Mouse (Mus musculus) urinary bladder, adult 2 months (tissue): ENCODE data around the gene Gna14. TPM values are rescaled to one million over a fixed set of nuclear protein-coding genes. Genes with fewer than 3 reads are reported as not detected.

Experiments
- DNase-seq: peaks from one replicate; pipeline ENCODE4 v3.0.0; 2022; ENCODE audit warnings: low spot score
- polyA plus RNA-seq: library from polyadenylated mRNA; depleted of rRNA; stranded (reverse); fragments of >200 nt; gene quantifications from 2 replicates; pipeline ENCODE4 v1.2.3, GENCODE M21; 2012

Gna14 gene
- polyA plus RNA-seq, 1 experiment = 3.7 TPM

GRCm38 (mm10) chr19:16511081-16511420 lies 75.5 kb downstream of the Gna14 start:
- no peak for DNase-seq

DNA sequence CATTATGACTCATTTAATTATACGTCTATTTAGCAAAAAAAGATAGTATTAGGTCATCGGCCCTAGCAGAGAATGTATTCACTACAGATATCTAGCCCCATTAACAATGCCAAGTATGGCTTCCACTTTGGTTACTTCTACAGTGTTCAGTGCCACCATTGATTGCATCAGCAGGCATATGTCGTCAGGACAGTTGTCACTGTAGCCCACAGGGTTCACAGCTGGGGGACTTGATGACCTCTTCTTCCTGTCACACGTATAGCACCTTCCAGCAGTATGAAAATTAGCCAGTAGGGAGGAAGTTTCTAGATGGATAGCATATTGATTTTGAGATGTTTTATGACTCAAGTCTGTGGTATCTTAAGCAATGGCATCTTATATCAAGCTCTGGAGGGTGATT lies 78.6 kb downstream of the Gna14 start:
- DNase-seq = no peak

DNA sequence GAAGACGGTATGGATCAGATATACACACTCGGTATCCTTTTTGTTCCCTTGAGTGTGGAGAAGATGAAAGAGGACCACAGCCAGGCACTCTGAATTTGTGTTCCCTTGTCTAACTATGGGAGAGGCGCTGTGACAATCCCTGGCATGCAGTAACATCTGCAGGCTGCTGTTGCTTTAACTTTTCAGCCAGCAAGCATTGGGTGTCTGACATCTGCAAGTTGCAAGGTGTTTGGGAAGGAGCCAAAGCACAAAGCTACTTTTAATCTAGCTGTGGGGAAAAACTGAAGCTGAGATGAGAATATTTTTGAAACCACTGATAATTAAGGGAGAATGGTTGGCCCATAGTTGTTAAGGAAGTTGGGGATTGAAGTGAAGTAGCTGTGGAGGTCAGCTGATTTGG lies 83.0 kb downstream of the Gna14 start:
- DNase-seq = no peak

DNA sequence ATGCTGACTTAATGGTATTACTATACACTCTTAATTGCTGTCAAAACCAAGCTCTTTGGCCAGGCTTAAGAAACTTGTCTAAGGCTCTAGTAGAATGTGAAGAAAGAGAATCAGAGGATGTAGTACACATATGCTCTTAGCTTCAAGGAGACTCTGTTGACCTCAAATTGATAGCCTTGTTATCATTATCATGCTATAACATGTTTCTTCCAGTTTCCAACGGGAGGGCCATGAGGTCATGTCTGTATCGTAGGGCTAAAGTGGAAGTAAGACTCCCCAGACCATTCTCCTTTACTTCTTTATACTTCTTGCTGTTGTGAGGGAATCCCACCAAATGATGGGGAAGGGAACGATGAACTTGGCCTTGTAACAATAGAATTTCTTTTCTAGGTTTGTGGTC lies 85.0 kb downstream of the Gna14 start:
- DNase-seq = no peak

DNA sequence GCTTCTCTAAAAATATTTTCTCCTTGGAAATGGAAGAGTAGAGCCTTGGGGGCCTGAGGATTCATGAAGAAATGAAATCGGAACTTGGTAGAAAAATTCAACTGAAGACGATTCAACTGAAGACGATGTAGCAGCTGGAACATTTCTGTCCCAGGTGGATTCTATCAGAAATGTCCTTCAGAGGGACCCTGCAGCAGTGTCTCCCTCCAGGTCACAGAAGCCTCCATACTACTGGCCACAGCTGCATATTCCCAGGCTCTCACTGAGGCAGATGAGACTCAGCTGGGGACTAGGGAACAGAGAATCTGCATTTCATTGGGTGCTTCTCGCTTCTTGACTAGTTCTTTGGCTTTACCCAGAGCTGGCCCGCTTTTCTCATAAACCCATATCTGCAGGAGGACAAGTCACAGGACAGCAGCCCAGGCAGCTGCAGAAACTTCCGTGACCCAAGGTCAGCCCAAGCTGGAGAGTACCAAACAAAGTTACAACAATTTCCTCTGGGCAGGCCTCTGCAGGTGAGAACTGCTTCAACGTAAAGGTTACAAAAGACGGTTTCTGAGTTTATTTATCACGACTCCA lies 90.8 kb downstream of the Gna14 start:
- no peak for DNase-seq

- DNase-seq = no peak
Observed at GRCm38 (mm10) chr19:16527031-16527430, 91.5 kb downstream of the Gna14 start.

- DNase-seq = no peak
Observed at GRCm38 (mm10) chr19:16528225-16528828, 92.8 kb downstream of the Gna14 start.

- DNase-seq = no peak
Observed at GRCm38 (mm10) chr19:16529293-16529920, 93.8 kb downstream of the Gna14 start.

- DNase-seq = no peak
Observed at GRCm38 (mm10) chr19:16529999-16530398, 94.4 kb downstream of the Gna14 start.

- DNase-seq = no peak
Observed at GRCm38 (mm10) chr19:16534311-16534710, 98.7 kb downstream of the Gna14 start.

DNA sequence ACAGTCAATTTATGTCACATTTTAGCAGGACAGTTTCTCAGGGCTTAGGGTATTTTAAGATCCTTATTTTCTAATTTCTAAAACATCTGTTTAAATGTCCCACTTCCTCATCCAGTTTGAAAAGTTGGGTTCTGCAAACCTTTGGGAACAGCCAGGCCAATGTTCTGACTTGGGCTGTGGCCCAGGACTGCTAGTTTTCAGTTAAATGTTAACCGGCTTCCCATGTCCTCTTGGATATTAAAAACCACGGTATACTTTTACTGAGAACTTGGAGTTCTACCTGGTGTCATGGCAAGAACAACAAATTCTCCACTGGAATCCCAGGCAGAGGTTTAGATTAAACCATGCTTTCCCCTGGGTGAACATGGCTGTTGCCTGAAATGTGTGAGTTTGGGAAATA lies 102.9 kb downstream of the Gna14 start:
- DNase-seq = no peak

DNA sequence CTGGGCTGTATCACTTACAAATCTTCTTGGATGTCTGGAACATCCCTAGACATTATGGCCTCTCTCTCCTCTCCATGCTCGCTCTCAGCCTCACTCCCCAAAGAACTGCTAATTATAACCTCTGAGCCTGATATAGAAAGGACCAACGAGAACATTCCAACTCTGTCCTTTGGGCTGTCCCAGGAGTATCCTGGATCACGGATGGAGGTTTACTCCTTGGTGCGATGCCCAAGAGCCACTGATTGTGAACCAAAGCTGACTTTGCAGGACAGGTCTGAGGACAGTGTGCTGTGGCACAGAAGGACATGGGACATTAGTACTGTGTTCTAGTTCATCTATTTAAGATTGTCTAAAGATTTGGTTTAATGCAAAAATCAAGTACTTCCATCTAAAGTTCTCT lies 108.1 kb downstream of the Gna14 start:
- DNase-seq = no peak

DNA sequence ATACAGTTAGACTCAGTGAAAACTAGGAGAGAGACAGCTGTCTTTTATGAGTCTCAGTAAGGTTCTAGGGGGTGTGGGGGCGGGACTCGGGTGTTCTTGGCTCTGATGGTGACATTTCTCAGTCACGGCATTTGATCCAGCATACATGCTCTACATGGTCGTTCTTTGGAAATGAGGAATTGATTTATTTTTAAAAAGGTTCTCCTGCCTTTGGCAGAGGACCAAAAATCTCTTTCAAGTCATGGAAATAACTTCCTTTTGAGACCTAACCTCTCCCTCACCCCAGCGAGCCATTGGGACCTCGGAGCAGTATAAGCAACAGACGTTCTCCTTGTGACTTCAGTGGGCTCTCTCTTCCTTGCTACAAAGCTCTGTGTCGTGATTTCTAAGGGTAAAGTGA lies 121.4 kb downstream of the Gna14 start:
- no peak for DNase-seq

DNA sequence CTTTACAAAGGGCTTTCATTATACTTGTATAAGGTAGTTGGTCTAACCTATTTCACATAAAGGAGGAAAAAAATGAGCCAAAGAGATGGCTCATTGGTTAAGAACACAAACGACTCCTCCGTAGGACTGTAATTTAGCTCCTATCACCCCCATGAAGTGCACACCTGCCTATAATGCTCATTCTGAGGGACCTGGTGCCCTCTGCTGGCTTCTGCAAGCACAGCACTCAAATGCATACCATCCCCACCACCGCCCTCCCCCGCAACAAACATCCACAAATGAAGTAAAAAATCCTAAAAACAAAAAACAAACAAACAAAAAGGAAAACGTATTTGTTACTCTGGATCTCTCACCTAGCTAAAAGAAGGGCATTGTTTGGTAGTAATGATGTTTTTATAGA lies 122.4 kb downstream of the Gna14 start:
- DNase-seq = no peak

GRCm38 (mm10) chr19:16558570-16558969 lies 123.0 kb downstream of the Gna14 start:
- DNase-seq = no peak

GRCm38 (mm10) chr19:16559243-16559896 lies 123.8 kb downstream of the Gna14 start:
- no peak for DNase-seq

GRCm38 (mm10) chr19:16562676-16563075 lies 127.1 kb downstream of the Gna14 start:
- DNase-seq = no peak

GRCm38 (mm10) chr19:16576790-16577189 lies 141.2 kb downstream of the Gna14 start:
- DNase-seq = no peak

GRCm38 (mm10) chr19:16579656-16580260 lies 144.2 kb downstream of the Gna14 start:
- no peak for DNase-seq

DNA sequence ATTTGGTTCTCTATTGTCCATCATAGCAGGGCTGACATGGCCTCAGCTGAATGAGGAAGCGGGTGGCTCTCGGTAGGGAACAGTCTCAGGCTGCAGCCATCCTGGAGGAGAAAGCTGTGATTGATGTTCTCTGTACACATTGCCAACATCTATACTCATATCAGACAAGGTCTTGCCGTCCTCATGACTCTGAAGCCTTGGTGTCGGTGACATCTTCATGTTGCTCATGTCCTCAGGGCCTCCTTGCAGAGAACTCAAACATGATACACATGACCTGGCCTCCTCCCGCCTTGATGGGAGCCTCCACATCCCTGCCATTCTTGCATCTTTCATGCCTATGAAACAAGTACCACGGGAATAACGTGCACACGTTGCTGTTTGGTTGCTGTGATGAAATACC lies 144.9 kb downstream of the Gna14 start:
- no peak for DNase-seq

DNA sequence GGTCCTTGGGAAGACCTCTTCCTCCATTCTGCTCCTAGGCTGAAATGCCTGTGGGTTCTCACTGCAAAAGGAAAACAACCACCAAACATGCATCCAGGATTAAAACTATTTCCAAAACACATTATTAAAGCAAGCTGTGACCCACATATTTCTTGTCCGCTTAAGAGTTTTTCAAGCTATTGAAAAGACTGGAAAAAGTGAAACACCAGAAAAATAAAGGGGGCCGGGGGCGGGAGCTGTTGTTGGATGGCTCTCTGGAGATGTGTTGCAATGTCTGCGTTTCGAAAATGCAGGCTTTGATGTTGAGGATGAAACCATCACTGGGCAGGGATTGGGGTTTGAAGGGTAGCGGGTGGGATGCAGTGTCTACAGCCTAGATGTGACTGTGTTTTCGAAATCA lies 149.0 kb downstream of the Gna14 start:
- DNase-seq = no peak

DNA sequence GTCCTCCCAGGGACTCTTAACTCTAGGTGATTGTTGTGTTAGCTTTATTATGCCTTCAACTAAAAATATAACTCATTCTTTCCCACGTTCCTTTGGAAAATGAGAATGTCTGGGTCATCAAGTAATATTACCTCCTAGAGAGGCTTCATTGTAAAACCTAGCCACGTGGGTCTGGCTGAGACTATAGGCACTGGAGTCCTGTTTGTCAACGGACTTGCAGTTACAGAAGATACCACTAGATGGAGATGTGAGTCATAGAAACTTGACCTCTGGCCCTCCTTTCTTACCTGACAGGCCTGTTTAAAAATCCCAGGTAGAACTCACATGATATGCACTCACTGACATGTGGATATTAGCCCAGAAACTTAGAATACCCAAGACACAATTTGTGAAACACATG lies 149.8 kb downstream of the Gna14 start:
- no peak for DNase-seq
